Mouse (Mus musculus): ENCODE measurements around the gene Myom3.

Gene Myom3

GRCm38 (mm10) chr4:135855536-135856222 is 96.2 kb downstream of the Myom3 start, which contains the start of gene Srsf10:
Srsf10 (plus strand) TSS chr4:135855747.
- DNase-seq (ENCODE audit: low spot score in 2 of 2) = peak; percentile 92 to 93

- peak; percentile 33 to 52 for DNase-seq (ENCODE audit: low spot score in 2 of 2)
These were observed 96.9 kb downstream of the Myom3 start for GRCm38 (mm10) chr4:135856223-135857091.

- no peak for DNase-seq (ENCODE audit: low spot score in 2 of 2)
These were observed 98.2 kb downstream of the Myom3 start for GRCm38 (mm10) chr4:135857597-135858186.
